Mouse (Mus musculus): ENCODE results near the gene Plpp3.

DNA sequence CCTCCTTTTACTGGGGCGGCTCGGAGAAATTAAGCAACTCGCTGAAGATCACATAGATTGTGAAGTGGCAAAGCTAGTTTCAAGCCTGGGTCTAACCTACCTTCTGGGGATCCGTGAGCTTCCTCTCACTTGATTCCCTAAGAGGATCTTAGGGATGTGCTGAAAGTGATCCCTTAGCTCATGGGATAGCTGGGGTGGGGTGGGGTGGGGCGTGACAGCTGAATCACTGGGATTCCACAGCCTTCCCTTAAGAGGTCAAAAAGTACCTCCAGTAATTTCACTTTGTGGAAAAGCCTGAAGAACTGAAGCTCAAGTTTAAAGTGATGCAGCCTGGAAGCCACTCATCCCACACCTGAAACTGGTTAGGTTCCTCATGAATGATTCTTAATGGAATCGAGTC, 27.8 kb downstream of the Plpp3 start:
- TF ChIP-seq CTCF (IDR thresholded peaks at IDR 0.05; ENCODE audit: low read depth, low read length) = no peak
- TF ChIP-seq POLR2A (IDR thresholded peaks at IDR 0.05; ENCODE audit: extremely low read depth, insufficient read depth, low read length) = no peak

Measured in liver, adult 2 months (tissue).